In genomic region chr8:24355146-24355545, GRCm38 (mm10) we compare ENCODE assay signal across 27 mouse cellular contexts.
DNase-seq lines count a peak whose midpoint lies in the region; ATAC-seq and TF ChIP-seq lines count a peak whose summit lies in the region.
"Had no signal": no experiment of that assay in that cellular context is flagged by ENCODE, and none has a peak within 500 bp of the region (broad histone marks: within the 10 kb centered on the region; RNA-seq: fewer than 3 reads in every experiment).

No protein-coding gene starts in this region.

- H3K27me3 ChIP-seq in hindbrain, embryonic 13.5 days, result no peaks in the 10 kb centered on the region
- no peaks in the 10 kb centered on the region for H3K27me3 ChIP-seq in forebrain, postnatal 0 days (ENCODE audit: insufficient read depth, low read length)
- H3K27me3 ChIP-seq: CH12.LX; embryonic facial prominence, embryonic 13.5 days; embryonic facial prominence, embryonic 15.5 days; forebrain, embryonic 12.5 days; Patski had no signal

- H3K36me3 ChIP-seq in hindbrain, embryonic 13.5 days, result no peaks in the 10 kb centered on the region
- no peaks in the 10 kb centered on the region for H3K36me3 ChIP-seq in forebrain, postnatal 0 days (ENCODE audit: insufficient read depth)
- H3K36me3 ChIP-seq: embryonic facial prominence, embryonic 13.5 days; embryonic facial prominence, embryonic 15.5 days; forebrain, embryonic 10.5 days; forebrain, embryonic 12.5 days; G1E had no signal

- no peak overlapping the region for H3K27ac ChIP-seq in hindbrain, embryonic 13.5 days
- no peak overlapping the region for H3K27ac ChIP-seq in forebrain, postnatal 0 days (ENCODE audit: low read depth, low read length)
- H3K27ac ChIP-seq: embryonic facial prominence, embryonic 13.5 days; embryonic facial prominence, embryonic 15.5 days; forebrain, embryonic 10.5 days; forebrain, embryonic 12.5 days had no signal

- H3K9ac ChIP-seq in hindbrain, embryonic 13.5 days, result no peak overlapping the region
- H3K9ac ChIP-seq in forebrain, postnatal 0 days, result no peak overlapping the region
- H3K9ac ChIP-seq: embryonic facial prominence, embryonic 13.5 days; embryonic facial prominence, embryonic 15.5 days; forebrain, embryonic 12.5 days had no signal

- no peak for TF ChIP-seq CTCF in forebrain, postnatal 0 days (IDR thresholded peaks at IDR 0.05; ENCODE audit: low read depth)

- H3K4me2 ChIP-seq in hindbrain, embryonic 13.5 days, result no peak overlapping the region
- H3K4me2 ChIP-seq in forebrain, postnatal 0 days (ENCODE audit: low read depth), result no peak overlapping the region
- H3K4me2 ChIP-seq: embryonic facial prominence, embryonic 13.5 days; embryonic facial prominence, embryonic 15.5 days; forebrain, embryonic 12.5 days had no signal

- H3K4me3 ChIP-seq in hindbrain, embryonic 13.5 days, result no peak overlapping the region
- H3K4me3 ChIP-seq in forebrain, postnatal 0 days (ENCODE audit: low read depth, low read length), result no peak overlapping the region
- H3K4me3 ChIP-seq: embryonic facial prominence, embryonic 13.5 days; embryonic facial prominence, embryonic 15.5 days; erythroblast, embryonic 14.5 days; forebrain, embryonic 10.5 days; forebrain, embryonic 12.5 days had no signal

- H3K4me1 ChIP-seq in hindbrain, embryonic 13.5 days (replicated peaks), result peaks cover 7% of the 10 kb centered on the region
- no peaks in the 10 kb centered on the region for H3K4me1 ChIP-seq in forebrain, postnatal 0 days (ENCODE audit: insufficient read depth)
- H3K4me1 ChIP-seq: embryonic facial prominence, embryonic 15.5 days had no signal

- no peaks in the 10 kb centered on the region for H3K9me3 ChIP-seq in hindbrain, embryonic 13.5 days
- H3K9me3 ChIP-seq in forebrain, postnatal 0 days (ENCODE audit: low read length), result no peaks in the 10 kb centered on the region
- H3K9me3 ChIP-seq: embryonic facial prominence, embryonic 15.5 days; forebrain, embryonic 10.5 days; forebrain, embryonic 12.5 days had no signal

- 91% methylated on average over 4 of the region's 4 CpGs for WGBS in hindbrain, embryonic 13.5 days
- WGBS in forebrain, postnatal 0 days, result 85% methylated on average over 4 of the region's 4 CpGs

- DNase-seq in heart, adult 11 months, result peak; percentile 18
- DNase-seq in heart, adult 9 months (ENCODE audit: low spot score in 2 of 2), result no peak
- peak; percentile 79 for DNase-seq in R1 (ENCODE audit: low read depth, low spot score)
- no peak for DNase-seq in forebrain, postnatal 0 days
- DNase-seq: adrenal gland, adult 2 months; adrenal gland, postnatal 10 days; adrenal gland, postnatal 25 days; B cell, adult 2 months; cerebellum, adult 11 months; cerebellum, adult 18-20 months; cerebellum, adult 8-10 months; cerebellum, adult 9-11 months; cerebellum, postnatal 14 days; cerebellum, postnatal 36 days; embryo, embryonic 11 days had no signal

- no peak for ATAC-seq in hindbrain, embryonic 13.5 days (ENCODE audit: low FRiP score)
- no peak for ATAC-seq in forebrain, postnatal 0 days
- ATAC-seq: CD4-positive, CD25-positive, alpha-beta regulatory T cell, adult 4 months; forebrain, embryonic 14.5 days; forebrain, embryonic 16.5 days; Patski had no signal

Comparison
In these comparisons a context has a peak if more than half of its experiments do, and no peak if none do; other contexts are left out.
1. DNase-seq: peak in heart, adult 11 months (single experiment) and R1 (single experiment); none in heart, adult 9 months (0 of 2) and forebrain, postnatal 0 days (single experiment).